9 mouse cellular contexts compared by ENCODE assay signal in the genomic region with DNA sequence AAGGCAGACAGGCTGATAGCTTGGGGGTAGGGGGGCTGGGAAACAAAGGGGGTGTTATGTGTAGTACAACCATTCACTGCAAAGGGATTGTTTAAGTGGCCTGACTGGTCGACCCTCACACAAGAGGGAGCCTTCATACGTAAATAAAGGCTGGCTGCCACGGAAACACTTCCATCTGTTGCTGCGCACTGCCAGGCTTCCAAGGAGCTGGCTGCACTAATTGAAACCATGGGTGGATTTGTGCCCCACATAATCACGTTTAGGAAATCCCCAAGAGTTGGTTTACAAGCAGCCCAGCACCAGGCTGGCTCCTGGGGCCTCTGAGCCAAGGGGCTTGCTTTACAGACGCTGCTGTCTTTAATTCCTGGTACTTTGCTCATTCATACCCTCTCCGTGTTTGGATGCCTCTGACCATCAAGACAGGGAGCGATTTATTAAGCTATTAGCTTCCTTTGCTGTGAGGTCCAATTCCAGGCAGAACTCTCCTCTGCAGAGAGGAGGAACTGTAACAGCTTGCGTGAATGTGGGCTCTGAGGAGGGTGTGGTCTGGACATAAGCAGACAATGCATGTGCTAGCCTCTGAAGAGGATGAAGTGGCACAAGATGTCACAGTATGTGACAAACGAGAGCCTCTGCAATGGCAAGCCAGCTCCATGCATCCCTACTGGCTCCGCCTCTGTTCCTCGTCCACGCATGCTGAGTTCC.
DNase-seq lines count a peak whose midpoint lies in the region; ATAC-seq lines count a peak whose summit lies in the region.
"Had no signal": no experiment of that assay in that cellular context is flagged by ENCODE, and none has a peak within 500 bp of the region (broad histone marks: within the 10 kb centered on the region; RNA-seq: fewer than 3 reads in every experiment).

No protein-coding gene starts in this region.

- H3K9ac ChIP-seq in embryonic facial prominence, embryonic 12.5 days, result no peak overlapping the region
- H3K9ac ChIP-seq: liver, embryonic 13.5 days had no signal

- H3K4me1 ChIP-seq in embryonic facial prominence, embryonic 12.5 days, result peaks cover 15% of the 10 kb centered on the region
- H3K4me1 ChIP-seq in limb, embryonic 10.5 days, result peaks cover 21% of the 10 kb centered on the region
- H3K4me1 ChIP-seq: liver, embryonic 13.5 days had no signal

- 13% methylated on average over 13 of the region's 13 CpGs for WGBS in embryonic facial prominence, embryonic 12.5 days
- WGBS in limb, embryonic 10.5 days, result 24% methylated on average over 13 of the region's 13 CpGs

- intact Hi-C loops in left cerebral cortex, postnatal 10 days (cut with DNase I), result no loop called here

- H3K27ac ChIP-seq in embryonic facial prominence, embryonic 12.5 days, result peak overlapping the region; percentile 77
- peak overlapping the region; percentile 81 for H3K27ac ChIP-seq in limb, embryonic 10.5 days
- H3K27ac ChIP-seq: liver, embryonic 13.5 days had no signal

- H3K36me3 ChIP-seq in embryonic facial prominence, embryonic 12.5 days, result no peaks in the 10 kb centered on the region
- no peaks in the 10 kb centered on the region for H3K36me3 ChIP-seq in limb, embryonic 10.5 days
- H3K36me3 ChIP-seq: liver, embryonic 13.5 days had no signal

- peak overlapping the region; percentile 42 for H3K4me2 ChIP-seq in embryonic facial prominence, embryonic 12.5 days (replicated peaks)
- H3K4me2 ChIP-seq: liver, embryonic 13.5 days had no signal

- no peaks in the 10 kb centered on the region for H3K9me3 ChIP-seq in embryonic facial prominence, embryonic 12.5 days
- no peaks in the 10 kb centered on the region for H3K9me3 ChIP-seq in limb, embryonic 10.5 days (replicated peaks)

- DNase-seq in left cerebral cortex, postnatal 10 days (ENCODE audit: extremely low spot score in 1 of 2, low spot score in 2 of 2), result peak; percentile 20 to 30
- DNase-seq in left cerebral cortex, adult 9 months (ENCODE audit: low spot score in 2 of 2), result no peak
- peak; percentile 71 for DNase-seq in limb, embryonic 10.5 days (ENCODE audit: low spot score)
- peak; percentile 63 for DNase-seq in retina, postnatal 1 day
- DNase-seq in cerebellum, adult 9-11 months, result no peak
- no peak for DNase-seq in T-cell, adult 2 months (ENCODE audit: low spot score)
- DNase-seq: liver, embryonic 13.5 days had no signal

- H3K4me3 ChIP-seq in embryonic facial prominence, embryonic 12.5 days, result 0 out of 2 replicates have a peak overlapping the region, but pooled peaks have one; percentile 3
- peak overlapping the region; percentile 35 for H3K4me3 ChIP-seq in limb, embryonic 10.5 days
- H3K4me3 ChIP-seq: liver, embryonic 13.5 days had no signal

- peak; percentile 87 for ATAC-seq in embryonic facial prominence, embryonic 12.5 days (ENCODE audit: insufficient number of reproducible peaks, insufficient read depth, low FRiP score, low TSS enrichment)
- no peak for ATAC-seq in activated CD4-positive, CD25-positive, alpha-beta regulatory T cell, adult 4 months

- no peaks in the 10 kb centered on the region for H3K27me3 ChIP-seq in embryonic facial prominence, embryonic 12.5 days
- no peaks in the 10 kb centered on the region for H3K27me3 ChIP-seq in limb, embryonic 10.5 days (ENCODE audit: low read depth, poor library complexity, severe bottlenecking)
- H3K27me3 ChIP-seq: liver, embryonic 13.5 days had no signal

Comparison
In these comparisons a context has a peak if more than half of its experiments do, and no peak if none do; other contexts are left out.
1. DNase-seq: peak in left cerebral cortex, postnatal 10 days (2 of 2), limb, embryonic 10.5 days (single experiment) and retina, postnatal 1 day (single experiment); none in left cerebral cortex, adult 9 months (0 of 2), cerebellum, adult 9-11 months (single experiment) and T-cell, adult 2 months (single experiment).